8 mouse cellular contexts compared by ENCODE assay signal in the genomic region with DNA sequence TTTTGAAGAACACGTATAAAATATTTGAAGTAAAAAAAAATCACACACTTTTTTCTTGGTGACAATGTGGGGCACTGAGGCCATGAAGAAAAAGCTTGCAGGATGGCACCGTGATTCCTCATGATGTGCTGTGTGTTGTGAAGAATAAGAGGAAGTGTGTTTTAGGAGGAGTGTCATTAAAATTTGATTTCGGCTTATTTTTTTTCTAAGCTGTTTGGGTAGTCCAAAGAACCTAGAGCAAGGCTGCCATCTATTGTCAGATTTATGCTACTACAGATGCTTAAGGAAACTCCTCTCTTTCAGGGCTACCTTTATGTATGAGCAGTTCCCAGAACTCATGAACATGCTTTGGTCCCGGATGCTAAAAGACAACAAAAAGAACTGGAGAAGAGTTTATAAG. TPM values are rescaled to one million over a fixed set of nuclear protein-coding genes. Genes with fewer than 3 reads are reported as not detected.
DNase-seq lines count a peak whose midpoint lies in the region; ATAC-seq lines count a peak whose summit lies in the region.

No protein-coding gene starts in this region.

- WGBS in limb, embryonic 12.5 days: 50% methylated on average over 4 of the region's 4 CpGs
- WGBS in limb, embryonic 10.5 days: 73% methylated on average over 4 of the region's 4 CpGs
- WGBS in kidney, embryonic 15.5 days: 50% methylated on average over 4 of the region's 4 CpGs

- H3K36me3 ChIP-seq in limb, embryonic 12.5 days: peaks cover 37% of the 10 kb centered on the region
- H3K36me3 ChIP-seq in limb, embryonic 10.5 days: peaks cover 44% of the 10 kb centered on the region
- peaks cover 46% of the 10 kb centered on the region for H3K36me3 ChIP-seq in kidney, embryonic 15.5 days

- H3K4me3 ChIP-seq in limb, embryonic 12.5 days (replicated peaks): no peak overlapping the region
- H3K4me3 ChIP-seq in limb, embryonic 10.5 days: no peak overlapping the region
- H3K4me3 ChIP-seq in kidney, embryonic 15.5 days (replicated peaks): no peak overlapping the region

- H3K4me1 ChIP-seq in limb, embryonic 12.5 days (replicated peaks): peaks cover 56% of the 10 kb centered on the region
- H3K4me1 ChIP-seq in limb, embryonic 10.5 days: peaks cover 9% of the 10 kb centered on the region; the same call in 1 of the 2 replicates
- H3K4me1 ChIP-seq in kidney, embryonic 15.5 days: peaks cover 33% of the 10 kb centered on the region

- H3K9me3 ChIP-seq in limb, embryonic 12.5 days: no peaks in the 10 kb centered on the region
- H3K9me3 ChIP-seq in limb, embryonic 10.5 days (replicated peaks): no peaks in the 10 kb centered on the region
- H3K9me3 ChIP-seq in kidney, embryonic 15.5 days (replicated peaks): no peaks in the 10 kb centered on the region

- H3K27me3 ChIP-seq in limb, embryonic 12.5 days: no peaks in the 10 kb centered on the region
- no peaks in the 10 kb centered on the region for H3K27me3 ChIP-seq in limb, embryonic 10.5 days (ENCODE audit: low read depth, poor library complexity, severe bottlenecking)
- no peaks in the 10 kb centered on the region for H3K27me3 ChIP-seq in kidney, embryonic 15.5 days

- DNase-seq in cerebellum, postnatal 10 days: peak; percentile 30 to 62
- DNase-seq in cerebellum, adult 9-11 months: no peak
- no peak for DNase-seq in limb, embryonic 10.5 days (ENCODE audit: low spot score)
- peak; percentile 42 for DNase-seq in c-Kit-positive CD71-negative TER-119-negative erythroid progenitor cells, embryonic 14.5 days (ENCODE audit: low read depth)
- DNase-seq in right cerebral cortex, postnatal 14 days: no peak

- H3K4me2 ChIP-seq in limb, embryonic 12.5 days: 0 out of 2 replicates have a peak overlapping the region, but pooled peaks have one; percentile 8
- no peak overlapping the region for H3K4me2 ChIP-seq in kidney, embryonic 15.5 days

- ATAC-seq in limb, embryonic 12.5 days (ENCODE audit: insufficient number of reproducible peaks, insufficient read depth, low FRiP score, low TSS enrichment, low read depth): no peak
- peak; percentile 85 for ATAC-seq in megakaryocyte, adult 5-6 weeks (ENCODE audit: poor library complexity, severe bottlenecking)
- ATAC-seq in kidney, embryonic 15.5 days (replicated peaks; ENCODE audit: low FRiP score): no peak

- H3K9ac ChIP-seq in limb, embryonic 12.5 days (replicated peaks): no peak overlapping the region
- H3K9ac ChIP-seq in kidney, embryonic 15.5 days: no peak overlapping the region

- no peak overlapping the region for H3K27ac ChIP-seq in limb, embryonic 12.5 days
- H3K27ac ChIP-seq in limb, embryonic 10.5 days: no peak overlapping the region
- H3K27ac ChIP-seq in kidney, embryonic 15.5 days: no peak overlapping the region

RNA-seq across cellular contexts. Expression of a gene that starts 32.2 kb away (rescaled TPM):
- 103 and 106 TPM in 2 replicates for polyA plus RNA-seq in limb, embryonic 12.5 days (2016; fragmentation: Nextera tagmentation; extraction: Ambion mirVana)
- 73.0 and 81.5 TPM in 2 replicates for polyA plus RNA-seq in limb, embryonic 10.5 days (2016; fragmentation: Nextera tagmentation; extraction: Ambion mirVana)
- 146 and 147 TPM in 2 replicates for total RNA-seq in megakaryocyte, adult 5-6 weeks (2015)
- total RNA-seq in megakaryocyte, adult 5-6 weeks (2017): 172 and 194 TPM in 2 replicates
- 97.8 and 102 TPM in 2 replicates for polyA plus RNA-seq in kidney, embryonic 15.5 days (2015; fragmentation: Nextera tagmentation; extraction: Ambion mirVana)

Comparison
In these comparisons a context has a peak if more than half of its experiments do, and no peak if none do; other contexts are left out.
1. DNase-seq: peak in cerebellum, postnatal 10 days (2 of 2) and c-Kit-positive CD71-negative TER-119-negative erythroid progenitor cells, embryonic 14.5 days (single experiment); none in cerebellum, adult 9-11 months (single experiment), limb, embryonic 10.5 days (single experiment) and right cerebral cortex, postnatal 14 days (single experiment).